Mouse (Mus musculus): ENCODE measurements around the gene Psma5. TPM values are rescaled to one million over a fixed set of nuclear protein-coding genes. Genes with fewer than 3 reads are reported as not detected.
"Not testable (repeated sequence)": the region's sequence is repeated elsewhere in the genome, so short reads cannot be mapped to it uniquely, and the experiment has no call there.

The Psma5 gene
- total RNA-seq, 2 experiments from 2014 or later = 67.2 to 69.9 TPM

- DNase-seq (ENCODE audit: low spot score in 2 of 2) = not testable (repeated sequence)
Observed at GRCm38 (mm10) chr3:108279495-108279894, 22.8 kb downstream of the Psma5 start.

- peak in 1 of 2 experiments; percentile 80 for DNase-seq (ENCODE audit: low spot score in 2 of 2)
Observed at GRCm38 (mm10) chr3:108282401-108283240, 25.9 kb downstream of the Psma5 start.

- DNase-seq (ENCODE audit: low spot score in 2 of 2) = no peak
Observed at GRCm38 (mm10) chr3:108283241-108283561, 26.5 kb downstream of the Psma5 start.

GRCm38 (mm10) chr3:108283781-108284601 lies 27.3 kb downstream of the Psma5 start, which contains the start of gene Sort1:
Gene Sort1, plus strand, starts transcription at chr3:108284082.
- DNase-seq (ENCODE audit: low spot score in 2 of 2) = peak; percentile 92

GRCm38 (mm10) chr3:108285078-108285711 lies 28.5 kb downstream of the Psma5 start:
- DNase-seq (ENCODE audit: low spot score in 2 of 2) = no peak

GRCm38 (mm10) chr3:108286671-108287439 lies 30.1 kb downstream of the Psma5 start:
- DNase-seq (ENCODE audit: low spot score in 2 of 2) = no peak

GRCm38 (mm10) chr3:108287811-108288805 lies 31.4 kb downstream of the Psma5 start:
- DNase-seq (ENCODE audit: low spot score in 2 of 2) = peak in 1 of 2 experiments; percentile 66

- DNase-seq (ENCODE audit: low spot score in 2 of 2) = no peak
Observed at GRCm38 (mm10) chr3:108289311-108290130, 32.8 kb downstream of the Psma5 start.

- DNase-seq (ENCODE audit: low spot score in 2 of 2) = no peak
Observed at GRCm38 (mm10) chr3:108291036-108291799, 34.5 kb downstream of the Psma5 start.

- DNase-seq (ENCODE audit: low spot score in 2 of 2) = no peak
Observed at GRCm38 (mm10) chr3:108294398-108294797, 37.7 kb downstream of the Psma5 start.

GRCm38 (mm10) chr3:108295379-108296219 lies 38.9 kb downstream of the Psma5 start:
- peak in 1 of 2 experiments; percentile 79 for DNase-seq (ENCODE audit: low spot score in 2 of 2)

- DNase-seq (ENCODE audit: low spot score in 2 of 2) = peak in 1 of 2 experiments; percentile 77
Observed at GRCm38 (mm10) chr3:108296220-108297049, 39.7 kb downstream of the Psma5 start.

- peak in 1 of 2 experiments; percentile 45 for DNase-seq (ENCODE audit: low spot score in 2 of 2)
Observed at GRCm38 (mm10) chr3:108297050-108297419, 40.3 kb downstream of the Psma5 start.

- DNase-seq (ENCODE audit: low spot score in 2 of 2) = no peak
Observed at GRCm38 (mm10) chr3:108297603-108298553, 41.2 kb downstream of the Psma5 start.

GRCm38 (mm10) chr3:108300455-108301030 lies 43.8 kb downstream of the Psma5 start:
- peak in 1 of 2 experiments; percentile 57 for DNase-seq (ENCODE audit: low spot score in 2 of 2)

Measured in layer of hippocampus, adult 18-20 months (tissue).